Mouse (Mus musculus): Measurements from ENCODE around the gene Itga3. TPM values are rescaled to one million over a fixed set of nuclear protein-coding genes. Genes with fewer than 3 reads are reported as not detected.

The Itga3 gene
- polyA plus RNA-seq, 1 experiment from 2014 or later: 11.5 TPM

- Histone ChIP-seq H3K4me3 (no peak overlapping the region), H3K27ac (replicated peaks) (peak overlapping the region; percentile 14; the same call in 1 of the 2 replicates), H3K27me3 (replicated peaks; ENCODE audit: low read depth, poor library complexity, severe bottlenecking) (peaks cover 15% of the 10 kb centered on the region), H3K4me1 (peaks cover 31% of the 10 kb centered on the region), H3K9me3 (no peaks in the 10 kb centered on the region), H3K36me3 (replicated peaks) (peaks cover 9% of the 10 kb centered on the region)
- 57% methylated on average over 13 of the region's 13 CpGs for WGBS
- no peak for DNase-seq (ENCODE audit: low spot score)
Measured at GRCm38 (mm10) chr11:95044185-95044870, 32.3 kb downstream of the Itga3 start.

- Histone ChIP-seq H3K9me3 (no peaks in the 10 kb centered on the region), H3K4me1 (peaks cover 35% of the 10 kb centered on the region), H3K36me3 (replicated peaks) (peaks cover 9% of the 10 kb centered on the region), H3K27ac (replicated peaks) (no peak overlapping the region), H3K27me3 (replicated peaks; ENCODE audit: low read depth, poor library complexity, severe bottlenecking) (peaks cover 18% of the 10 kb centered on the region), H3K4me3 (no peak overlapping the region)
- no peak for DNase-seq (ENCODE audit: low spot score)
- 56% methylated on average over 7 of the region's 7 CpGs for WGBS
Measured at GRCm38 (mm10) chr11:95043608-95044007, 33.0 kb downstream of the Itga3 start.

GRCm38 (mm10) chr11:95043060-95043459, 33.5 kb downstream of the Itga3 start:
- Histone ChIP-seq H3K27me3 (replicated peaks; ENCODE audit: low read depth, poor library complexity, severe bottlenecking) (peaks cover 18% of the 10 kb centered on the region), H3K4me1 (peaks cover 35% of the 10 kb centered on the region), H3K9me3 (no peaks in the 10 kb centered on the region), H3K36me3 (replicated peaks) (peaks cover 9% of the 10 kb centered on the region), H3K4me3 (no peak overlapping the region), H3K27ac (replicated peaks) (no peak overlapping the region)
- WGBS: 89% methylated on average over 4 of the region's 4 CpGs
- no peak for DNase-seq (ENCODE audit: low spot score)

- peak overlapping the region; percentile 85 for H3K4me3 ChIP-seq
- H3K36me3 ChIP-seq (replicated peaks): peaks cover 9% of the 10 kb centered on the region
- H3K27me3 ChIP-seq (replicated peaks; ENCODE audit: low read depth, poor library complexity, severe bottlenecking): peaks cover 18% of the 10 kb centered on the region
- H3K4me1 ChIP-seq: peaks cover 35% of the 10 kb centered on the region
- no peaks in the 10 kb centered on the region for H3K9me3 ChIP-seq
- DNase-seq (ENCODE audit: low spot score): peak; percentile 81
- WGBS: under 1% methylated on average over 11 of the region's 11 CpGs
- H3K27ac ChIP-seq (replicated peaks): peak overlapping the region; percentile 57
Measured at GRCm38 (mm10) chr11:95042096-95042495, 34.5 kb downstream of the Itga3 start.

DNA sequence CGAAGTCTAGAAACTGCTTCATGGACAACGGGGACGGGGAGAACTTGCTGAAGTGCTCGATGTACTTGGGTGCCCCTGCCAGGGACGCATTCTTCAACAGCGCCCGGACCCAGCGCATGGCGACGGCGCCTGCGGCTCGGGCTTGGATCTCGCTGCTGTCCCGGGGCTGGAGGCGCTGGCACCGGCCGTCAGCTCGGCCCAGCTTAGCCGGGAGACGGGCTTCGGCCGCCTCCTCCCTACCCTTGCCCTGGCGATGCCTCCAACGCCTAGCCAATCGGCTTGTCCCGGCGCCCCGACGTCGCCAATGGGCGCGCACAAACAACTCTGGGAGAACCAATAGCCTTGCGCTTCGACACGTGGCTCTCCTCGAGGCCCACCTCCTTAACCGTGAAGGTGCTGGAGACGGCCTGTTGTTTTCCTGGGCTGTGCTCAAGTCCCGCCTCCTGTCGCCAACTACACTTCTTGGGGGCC, 35.4 kb downstream of the Itga3 start, which contains the start of gene Pdk2:
TSS of gene Pdk2 (minus strand) at position 216 of the 471 bp plus-strand sequence.
- peak within 1 kb of the TSS; percentile 81 for H3K27ac ChIP-seq (replicated peaks)
- H3K36me3 ChIP-seq (replicated peaks): peaks cover 9% of the 10 kb centered on the region
- H3K4me3 ChIP-seq: peak within 1 kb of the TSS; percentile 85
- H3K9me3 ChIP-seq: no peaks in the 10 kb centered on the region
- WGBS: under 1% methylated on average over 41 of the region's 41 CpGs
- DNase-seq (ENCODE audit: low spot score): peak; percentile 97
- H3K4me1 ChIP-seq: peaks cover 35% of the 10 kb centered on the region
- peaks cover 18% of the 10 kb centered on the region for H3K27me3 ChIP-seq (replicated peaks; ENCODE audit: low read depth, poor library complexity, severe bottlenecking)

- under 1% methylated on average over 20 of the region's 20 CpGs for WGBS
- Histone ChIP-seq H3K9me3 (no peaks in the 10 kb centered on the region), H3K27ac (replicated peaks) (peak overlapping the region; percentile 81), H3K27me3 (replicated peaks; ENCODE audit: low read depth, poor library complexity, severe bottlenecking) (peaks cover 18% of the 10 kb centered on the region), H3K36me3 (replicated peaks) (peaks cover 9% of the 10 kb centered on the region), H3K4me1 (peaks cover 35% of the 10 kb centered on the region), H3K4me3 (peak overlapping the region; percentile 85)
- DNase-seq (ENCODE audit: low spot score): peak; percentile 26
Measured at GRCm38 (mm10) chr11:95040491-95041138, 36.0 kb downstream of the Itga3 start.

- no peaks in the 10 kb centered on the region for H3K9me3 ChIP-seq
Measured at GRCm38 (mm10) chr11:95039766-95040165, 36.8 kb downstream of the Itga3 start.

GRCm38 (mm10) chr11:95038818-95039655, 37.6 kb downstream of the Itga3 start:
- no peak for DNase-seq (ENCODE audit: low spot score)
- H3K27me3 ChIP-seq (replicated peaks; ENCODE audit: low read depth, poor library complexity, severe bottlenecking): peaks cover 12% of the 10 kb centered on the region
- no peaks in the 10 kb centered on the region for H3K9me3 ChIP-seq
- WGBS: 82% methylated on average over 13 of the region's 13 CpGs
- no peaks in the 10 kb centered on the region for H3K36me3 ChIP-seq (replicated peaks)
- no peak overlapping the region for H3K27ac ChIP-seq (replicated peaks)
- no peak overlapping the region for H3K4me3 ChIP-seq
- peaks cover 32% of the 10 kb centered on the region for H3K4me1 ChIP-seq

More at GRCm38 (mm10) chr11:95039766-95040165, 36.8 kb downstream of the Itga3 start:
- Histone ChIP-seq H3K4me3 (peak overlapping the region; percentile 85; the same call in 1 of the 2 replicates), H3K4me1 (peaks cover 35% of the 10 kb centered on the region), H3K27me3 (replicated peaks; ENCODE audit: low read depth, poor library complexity, severe bottlenecking) (peaks cover 12% of the 10 kb centered on the region), H3K36me3 (replicated peaks) (peaks cover 1% of the 10 kb centered on the region; the same call in 1 of the 2 replicates), H3K27ac (replicated peaks) (no peak overlapping the region)
- no peak for DNase-seq (ENCODE audit: low spot score)
- WGBS: 84% methylated on average over 4 of the region's 4 CpGs

- Histone ChIP-seq H3K4me3 (no peak overlapping the region), H3K9me3 (no peaks in the 10 kb centered on the region), H3K27ac (replicated peaks) (no peak overlapping the region), H3K36me3 (replicated peaks) (no peaks in the 10 kb centered on the region), H3K27me3 (replicated peaks; ENCODE audit: low read depth, poor library complexity, severe bottlenecking) (peaks cover 17% of the 10 kb centered on the region), H3K4me1 (peaks cover 38% of the 10 kb centered on the region)
- no peak for DNase-seq (ENCODE audit: low spot score)
- 76% methylated on average over 14 of the region's 14 CpGs for WGBS
Measured at GRCm38 (mm10) chr11:95038156-95038817, 38.3 kb downstream of the Itga3 start.

DNA sequence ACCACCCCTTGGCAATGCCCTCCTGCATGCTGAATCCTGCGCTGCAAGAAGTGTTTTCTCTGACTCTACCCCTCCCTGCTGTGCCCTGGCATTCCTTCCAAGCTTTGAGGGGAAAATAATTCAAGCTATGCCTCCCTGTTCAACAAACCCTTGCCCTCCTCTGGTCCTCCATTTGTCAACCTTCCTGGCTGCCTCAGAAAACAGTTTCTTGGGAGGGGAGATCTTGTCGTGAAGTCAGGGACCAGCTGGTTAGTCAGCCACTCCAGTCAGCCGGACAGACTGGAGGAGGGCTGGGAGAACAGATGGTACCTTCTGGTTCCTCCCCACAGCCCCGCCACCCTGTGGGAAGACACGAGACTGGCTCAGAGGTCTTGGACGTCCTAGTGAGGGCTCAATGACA, 39.3 kb downstream of the Itga3 start:
- H3K27ac ChIP-seq (replicated peaks): no peak overlapping the region
- no peak overlapping the region for H3K4me3 ChIP-seq
- peaks cover 41% of the 10 kb centered on the region for H3K4me1 ChIP-seq
- DNase-seq (ENCODE audit: low spot score): no peak
- no peaks in the 10 kb centered on the region for H3K36me3 ChIP-seq (replicated peaks)
- H3K9me3 ChIP-seq: no peaks in the 10 kb centered on the region
- 72% methylated on average over 6 of the region's 6 CpGs for WGBS
- H3K27me3 ChIP-seq (replicated peaks; ENCODE audit: low read depth, poor library complexity, severe bottlenecking): peaks cover 24% of the 10 kb centered on the region

GRCm38 (mm10) chr11:95036521-95036920, 40.1 kb downstream of the Itga3 start:
- no peak overlapping the region for H3K27ac ChIP-seq (replicated peaks)
- peaks cover 34% of the 10 kb centered on the region for H3K4me1 ChIP-seq
- peaks cover 27% of the 10 kb centered on the region for H3K27me3 ChIP-seq (replicated peaks; ENCODE audit: low read depth, poor library complexity, severe bottlenecking)
- no peaks in the 10 kb centered on the region for H3K36me3 ChIP-seq (replicated peaks)
- WGBS: 91% methylated on average over 5 of the region's 5 CpGs
- no peak overlapping the region for H3K4me3 ChIP-seq
- no peak for DNase-seq (ENCODE audit: low spot score)
- H3K9me3 ChIP-seq: no peaks in the 10 kb centered on the region

- WGBS: 72% methylated on average over 10 of the region's 10 CpGs
- peaks cover 18% of the 10 kb centered on the region for H3K4me1 ChIP-seq
- no peak overlapping the region for H3K27ac ChIP-seq (replicated peaks)
- H3K9me3 ChIP-seq: no peaks in the 10 kb centered on the region
- no peaks in the 10 kb centered on the region for H3K36me3 ChIP-seq (replicated peaks)
- H3K27me3 ChIP-seq (replicated peaks; ENCODE audit: low read depth, poor library complexity, severe bottlenecking): peaks cover 20% of the 10 kb centered on the region
- H3K4me3 ChIP-seq: no peak overlapping the region
- no peak for DNase-seq (ENCODE audit: low spot score)
Measured at GRCm38 (mm10) chr11:95034902-95035301, 41.7 kb downstream of the Itga3 start.

Data from embryonic facial prominence, embryonic 10.5 days (tissue).